Mouse (Mus musculus): Measurements from ENCODE around the gene Bad. TPM values are rescaled to one million over a fixed set of nuclear protein-coding genes. Genes with fewer than 3 reads are reported as not detected.
"Not testable (repeated sequence)": the region's sequence is repeated elsewhere in the genome, so short reads cannot be mapped to it uniquely, and the experiment has no call there.

Bad gene
- polyA plus RNA-seq, 1 experiment from 2014 or later = 84.3 TPM

GRCm38 (mm10) chr19:6909021-6909420 lies 32.6 kb upstream of the Bad start:
- no peak for ATAC-seq
- Histone ChIP-seq H3K36me3 (peaks cover 62% of the 10 kb centered on the region), H3K27ac (peak overlapping the region; percentile 95), H3K9me3 (no peaks in the 10 kb centered on the region), H3K4me3 (replicated peaks) (peak overlapping the region; percentile 64), H3K4me2 (replicated peaks) (peak overlapping the region; percentile 81), H3K9ac (replicated peaks) (peak overlapping the region; percentile 79), H3K27me3 (no peaks in the 10 kb centered on the region), H3K4me1 (replicated peaks) (peaks cover 36% of the 10 kb centered on the region)
- WGBS = 13% methylated on average over 11 of the region's 11 CpGs

- Histone ChIP-seq H3K27me3 (no peaks in the 10 kb centered on the region), H3K36me3 (peaks cover 61% of the 10 kb centered on the region), H3K9me3 (no peaks in the 10 kb centered on the region), H3K9ac (replicated peaks) (peak within 1 kb of the TSS; percentile 79), H3K27ac (peak within 1 kb of the TSS; percentile 95), H3K4me1 (replicated peaks) (peaks cover 36% of the 10 kb centered on the region), H3K4me3 (replicated peaks) (peak within 1 kb of the TSS; percentile 64), H3K4me2 (replicated peaks) (peak within 1 kb of the TSS; percentile 81)
- ATAC-seq = peak; percentile 95
- WGBS = under 1% methylated on average over 65 of the region's 65 CpGs
Observed at GRCm38 (mm10) chr19:6909507-6910289, 32.0 kb upstream of the Bad start, which contains the start of the genes Trmt112 and Prdx5. Gene Trmt112, plus strand, starts transcription at chr19:6909698. Gene Prdx5, minus strand, starts transcription at chr19:6910106.

- Histone ChIP-seq H3K4me2 (replicated peaks) (peak overlapping the region; percentile 81), H3K9ac (replicated peaks) (peak overlapping the region; percentile 79), H3K27ac (peak overlapping the region; percentile 95), H3K4me1 (replicated peaks) (peaks cover 36% of the 10 kb centered on the region), H3K4me3 (replicated peaks) (peak overlapping the region; percentile 64), H3K36me3 (peaks cover 55% of the 10 kb centered on the region)
- not testable (repeated sequence) for H3K9me3 ChIP-seq, H3K27me3 ChIP-seq
- WGBS = under 1% methylated on average over 28 of the region's 30 CpGs
- ATAC-seq = peak; percentile 27
Observed at GRCm38 (mm10) chr19:6910306-6910705, 31.4 kb upstream of the Bad start.

- WGBS = 78% methylated on average over 19 of the region's 19 CpGs
- ATAC-seq = no peak
- peaks cover 46% of the 10 kb centered on the region for H3K36me3 ChIP-seq
- no peaks in the 10 kb centered on the region for H3K9me3 ChIP-seq
- H3K27me3 ChIP-seq = no peaks in the 10 kb centered on the region
- H3K9ac ChIP-seq (replicated peaks) = peak overlapping the region; percentile 48; the same call in 1 of the 2 replicates
- H3K4me1 ChIP-seq (replicated peaks) = peaks cover 36% of the 10 kb centered on the region
- peak overlapping the region; percentile 11; the same call in 1 of the 2 replicates for H3K4me3 ChIP-seq (replicated peaks)
- H3K4me2 ChIP-seq (replicated peaks) = peak overlapping the region; percentile 81
- H3K27ac ChIP-seq = no peak overlapping the region
Observed at GRCm38 (mm10) chr19:6911101-6912074, 30.3 kb upstream of the Bad start.

GRCm38 (mm10) chr19:6912205-6912970 lies 29.3 kb upstream of the Bad start:
- H3K4me2 ChIP-seq (replicated peaks) = no peak overlapping the region
- no peak overlapping the region for H3K27ac ChIP-seq
- peaks cover 41% of the 10 kb centered on the region for H3K36me3 ChIP-seq
- no peak overlapping the region for H3K4me3 ChIP-seq (replicated peaks)
- no peak for ATAC-seq
- peaks cover 33% of the 10 kb centered on the region for H3K4me1 ChIP-seq (replicated peaks)
- no peaks in the 10 kb centered on the region for H3K9me3 ChIP-seq
- H3K9ac ChIP-seq (replicated peaks) = no peak overlapping the region
- 93% methylated on average over 15 of the region's 15 CpGs for WGBS
- H3K27me3 ChIP-seq = no peaks in the 10 kb centered on the region

GRCm38 (mm10) chr19:6913036-6913435 lies 28.6 kb upstream of the Bad start:
- Histone ChIP-seq H3K27me3 (no peaks in the 10 kb centered on the region), H3K36me3 (peaks cover 41% of the 10 kb centered on the region), H3K27ac (no peak overlapping the region), H3K9me3 (no peaks in the 10 kb centered on the region), H3K4me2 (replicated peaks) (no peak overlapping the region), H3K4me1 (replicated peaks) (peaks cover 26% of the 10 kb centered on the region), H3K9ac (replicated peaks) (no peak overlapping the region), H3K4me3 (replicated peaks) (no peak overlapping the region)
- no peak for ATAC-seq
- 91% methylated on average over 6 of the region's 6 CpGs for WGBS

- Histone ChIP-seq H3K36me3 (peaks cover 41% of the 10 kb centered on the region), H3K9ac (replicated peaks) (no peak overlapping the region), H3K9me3 (no peaks in the 10 kb centered on the region), H3K27me3 (no peaks in the 10 kb centered on the region), H3K27ac (no peak overlapping the region), H3K4me3 (replicated peaks) (no peak overlapping the region), H3K4me2 (replicated peaks) (no peak overlapping the region), H3K4me1 (replicated peaks) (peaks cover 17% of the 10 kb centered on the region)
- ATAC-seq = no peak
- 82% methylated on average over 11 of the region's 11 CpGs for WGBS
Observed at GRCm38 (mm10) chr19:6913991-6914390, 27.7 kb upstream of the Bad start.

GRCm38 (mm10) chr19:6914540-6914939 lies 27.1 kb upstream of the Bad start:
- no peak overlapping the region for H3K9ac ChIP-seq (replicated peaks)
- no peak overlapping the region for H3K4me2 ChIP-seq (replicated peaks)
- no peaks in the 10 kb centered on the region for H3K27me3 ChIP-seq
- no peak for ATAC-seq
- H3K9me3 ChIP-seq = no peaks in the 10 kb centered on the region
- H3K4me3 ChIP-seq (replicated peaks) = no peak overlapping the region
- WGBS = 92% methylated on average over 9 of the region's 9 CpGs
- H3K36me3 ChIP-seq = peaks cover 41% of the 10 kb centered on the region
- H3K4me1 ChIP-seq (replicated peaks) = peaks cover 20% of the 10 kb centered on the region
- H3K27ac ChIP-seq = no peak overlapping the region; the same call in 1 of the 2 replicates

GRCm38 (mm10) chr19:6915276-6915675 lies 26.4 kb upstream of the Bad start:
- no peak for ATAC-seq
- H3K4me2 ChIP-seq (replicated peaks) = no peak overlapping the region
- no peaks in the 10 kb centered on the region for H3K9me3 ChIP-seq
- no peak overlapping the region for H3K27ac ChIP-seq
- 0 out of 2 replicates have a peak overlapping the region, but pooled peaks have one; percentile 0 for H3K9ac ChIP-seq (replicated peaks)
- peaks cover 27% of the 10 kb centered on the region for H3K4me1 ChIP-seq (replicated peaks)
- H3K4me3 ChIP-seq (replicated peaks) = no peak overlapping the region
- peaks cover 41% of the 10 kb centered on the region for H3K36me3 ChIP-seq
- no peaks in the 10 kb centered on the region for H3K27me3 ChIP-seq
- WGBS = 88% methylated on average over 4 of the region's 4 CpGs

- H3K9me3 ChIP-seq = no peaks in the 10 kb centered on the region
- H3K4me3 ChIP-seq (replicated peaks) = no peak overlapping the region
- ATAC-seq = no peak
- peaks cover 35% of the 10 kb centered on the region for H3K36me3 ChIP-seq
- H3K4me2 ChIP-seq (replicated peaks) = no peak overlapping the region
- WGBS = 83% methylated on average over 4 of the region's 4 CpGs
- no peaks in the 10 kb centered on the region for H3K27me3 ChIP-seq
- peaks cover 26% of the 10 kb centered on the region for H3K4me1 ChIP-seq (replicated peaks)
- no peak overlapping the region for H3K27ac ChIP-seq
- H3K9ac ChIP-seq (replicated peaks) = no peak overlapping the region
Observed at GRCm38 (mm10) chr19:6916496-6916895, 25.2 kb upstream of the Bad start.

- H3K9me3 ChIP-seq = no peaks in the 10 kb centered on the region
- H3K36me3 ChIP-seq = peaks cover 17% of the 10 kb centered on the region
- no peak for ATAC-seq
- no peak overlapping the region for H3K27ac ChIP-seq
- H3K4me2 ChIP-seq (replicated peaks) = no peak overlapping the region
- H3K9ac ChIP-seq (replicated peaks) = no peak overlapping the region
- peaks cover 10% of the 10 kb centered on the region for H3K27me3 ChIP-seq
- H3K4me1 ChIP-seq (replicated peaks) = peaks cover 28% of the 10 kb centered on the region
- WGBS = 97% methylated on average over 4 of the region's 4 CpGs
- H3K4me3 ChIP-seq (replicated peaks) = no peak overlapping the region
Observed at GRCm38 (mm10) chr19:6918321-6918720, 23.3 kb upstream of the Bad start.
